Mouse (Mus musculus): ENCODE results near the gene H60c. TPM values are rescaled to one million over a fixed set of nuclear protein-coding genes. Genes with fewer than 3 reads are reported as not detected.
A peak's percentile ranks its signal among the peaks of the same experiment; 100 is the strongest.
"Not testable (repeated sequence)": the region's sequence is repeated elsewhere in the genome, so short reads cannot be mapped to it uniquely, and the experiment has no call there.

H60c gene
- polyA plus RNA-seq, 1 experiment from 2014 or later: 2.8 TPM

GRCm38 (mm10) chr10:3271036-3271435, 3.5 kb upstream of the H60c start:
- peak; percentile 91 for DNase-seq (ENCODE audit: low spot score)

DNA sequence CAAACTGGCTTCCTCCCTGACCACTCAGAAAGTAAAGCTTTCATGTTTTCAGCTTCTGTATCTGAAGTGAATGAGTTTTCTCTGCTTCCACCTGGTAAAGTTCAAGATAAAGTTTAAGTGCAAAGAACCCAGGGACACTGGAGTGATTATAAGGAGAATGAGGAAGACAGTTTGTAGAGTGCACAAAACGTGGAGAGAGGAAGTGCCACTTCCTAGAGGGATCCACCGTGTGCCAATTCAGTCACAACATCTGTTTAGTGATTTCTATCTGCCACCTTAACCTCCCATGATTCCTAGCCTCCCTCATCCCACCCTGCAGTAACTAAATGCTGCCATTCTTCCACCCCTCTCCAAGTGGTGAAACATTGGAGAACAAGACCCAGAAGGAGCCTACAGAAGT, 842 bp downstream of the H60c start:
- H3K9ac ChIP-seq (replicated peaks; ENCODE audit: low read depth): no peak overlapping the region
- 36% methylated on average over 2 of the region's 2 CpGs for WGBS
- H3K4me1 ChIP-seq (ENCODE audit: insufficient read depth, low read depth, low read length): no peaks in the 10 kb centered on the region
- ATAC-seq: no peak
- no peaks in the 10 kb centered on the region for H3K36me3 ChIP-seq (ENCODE audit: insufficient read depth, low read length)
- no peak for DNase-seq (ENCODE audit: low spot score)
- H3K4me2 ChIP-seq (replicated peaks; ENCODE audit: low read depth, low read length): no peak overlapping the region
- no peak overlapping the region for H3K4me3 ChIP-seq (ENCODE audit: low read depth, low read length)
- TF ChIP-seq EP300 (IDR thresholded peaks at IDR 0.05): no peak
- no peak for TF ChIP-seq CTCF (IDR thresholded peaks at IDR 0.05)
- no peaks in the 10 kb centered on the region for H3K27me3 ChIP-seq (replicated peaks; ENCODE audit: insufficient read depth, low read length)
- H3K9me3 ChIP-seq (ENCODE audit: low read length): no peaks in the 10 kb centered on the region
- H3K27ac ChIP-seq (ENCODE audit: low read length): no peak overlapping the region

More at GRCm38 (mm10) chr10:3271036-3271435, 3.5 kb upstream of the H60c start:
- Histone ChIP-seq H3K27me3 (replicated peaks; ENCODE audit: insufficient read depth, low read length) (no peaks in the 10 kb centered on the region), H3K4me1 (ENCODE audit: insufficient read depth, low read depth, low read length) (no peaks in the 10 kb centered on the region), H3K27ac (ENCODE audit: low read length) (no peak overlapping the region), H3K4me3 (ENCODE audit: low read depth, low read length) (no peak overlapping the region), H3K9ac (replicated peaks; ENCODE audit: low read depth) (no peak overlapping the region), H3K36me3 (ENCODE audit: insufficient read depth, low read length) (no peaks in the 10 kb centered on the region), H3K4me2 (replicated peaks; ENCODE audit: low read depth, low read length) (no peak overlapping the region), H3K9me3 (ENCODE audit: low read length) (no peaks in the 10 kb centered on the region)
- peak; percentile 89 for ATAC-seq
- WGBS: 22% methylated on average over 4 of the region's 4 CpGs
- peak; percentile 60 for TF ChIP-seq CTCF (IDR thresholded peaks at IDR 0.05)
- TF ChIP-seq EP300 (IDR thresholded peaks at IDR 0.05): peak; percentile 51; the same call in 1 of the 2 replicates

DNA sequence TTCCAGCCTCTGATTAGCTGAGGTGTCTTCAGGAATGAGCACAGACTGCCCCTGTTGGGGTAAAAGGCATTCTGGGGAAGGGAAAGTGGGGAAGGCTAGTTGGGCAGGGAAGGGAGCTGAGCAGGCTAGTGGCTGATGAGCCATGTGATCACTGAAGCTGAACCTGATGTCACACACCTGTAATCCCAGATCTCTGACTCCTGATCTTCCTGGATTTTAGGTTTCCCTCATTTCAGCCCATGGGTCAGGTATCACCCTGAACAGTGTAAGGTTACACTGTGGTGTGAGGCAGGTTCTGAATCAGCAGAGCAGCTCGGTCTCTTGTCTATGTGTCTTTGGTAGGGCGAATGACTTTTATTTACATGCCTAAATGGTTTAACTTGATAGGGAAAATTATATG, 4.8 kb downstream of the H60c start:
- no peak for ATAC-seq
- Histone ChIP-seq H3K27me3 (replicated peaks; ENCODE audit: insufficient read depth, low read length) (no peaks in the 10 kb centered on the region), H3K36me3 (ENCODE audit: insufficient read depth, low read length) (no peaks in the 10 kb centered on the region), H3K27ac (ENCODE audit: low read length) (no peak overlapping the region), H3K9ac (replicated peaks; ENCODE audit: low read depth) (no peak overlapping the region), H3K4me1 (ENCODE audit: insufficient read depth, low read depth, low read length) (no peaks in the 10 kb centered on the region), H3K9me3 (ENCODE audit: low read length) (no peaks in the 10 kb centered on the region), H3K4me2 (replicated peaks; ENCODE audit: low read depth, low read length) (no peak overlapping the region), H3K4me3 (ENCODE audit: low read depth, low read length) (no peak overlapping the region)
- no peak for TF ChIP-seq CTCF (IDR thresholded peaks at IDR 0.05)
- no peak for TF ChIP-seq EP300 (IDR thresholded peaks at IDR 0.05)
- WGBS: 75% methylated on average over 2 of the region's 2 CpGs
- no peak for DNase-seq (ENCODE audit: low spot score)

DNA sequence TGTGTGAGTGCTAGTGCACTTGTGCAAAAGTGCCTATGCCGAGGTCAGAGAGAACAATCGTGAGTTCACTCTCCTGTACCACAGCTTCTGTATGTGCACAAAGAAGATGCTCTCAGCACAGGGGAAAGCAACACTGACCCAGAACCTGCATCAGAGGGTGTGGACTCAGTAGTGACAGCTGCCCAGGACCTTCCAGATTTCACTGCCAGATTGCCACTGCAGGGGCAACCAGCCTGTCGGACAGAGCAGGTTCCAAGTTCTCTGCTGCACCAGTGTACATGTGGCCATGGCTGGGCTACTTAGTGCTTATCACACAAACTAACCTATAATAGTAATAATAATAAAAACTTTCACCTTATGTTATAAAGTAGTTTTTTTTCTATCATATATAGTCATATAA, 10.2 kb downstream of the H60c start:
- Histone ChIP-seq H3K27ac (ENCODE audit: low read length) (no peak overlapping the region), H3K36me3 (ENCODE audit: insufficient read depth, low read length) (no peaks in the 10 kb centered on the region), H3K9me3 (ENCODE audit: low read length) (no peaks in the 10 kb centered on the region), H3K4me3 (ENCODE audit: low read depth, low read length) (no peak overlapping the region), H3K9ac (replicated peaks; ENCODE audit: low read depth) (no peak overlapping the region), H3K4me1 (ENCODE audit: insufficient read depth, low read depth, low read length) (no peaks in the 10 kb centered on the region), H3K4me2 (replicated peaks; ENCODE audit: low read depth, low read length) (no peak overlapping the region), H3K27me3 (replicated peaks; ENCODE audit: insufficient read depth, low read length) (no peaks in the 10 kb centered on the region)
- DNase-seq (ENCODE audit: low spot score) (no peak), ATAC-seq (no peak)
- WGBS: 82% methylated on average over 3 of the region's 3 CpGs
- TF ChIP-seq EP300 (IDR thresholded peaks at IDR 0.05) (no peak), CTCF (IDR thresholded peaks at IDR 0.05) (no peak)

- not testable (repeated sequence) for DNase-seq (ENCODE audit: low spot score); H3K4me2 ChIP-seq (replicated peaks; ENCODE audit: low read depth, low read length); ATAC-seq; H3K9me3 ChIP-seq (ENCODE audit: low read length); H3K4me3 ChIP-seq (ENCODE audit: low read depth, low read length); H3K9ac ChIP-seq (replicated peaks; ENCODE audit: low read depth); H3K27ac ChIP-seq (ENCODE audit: low read length); H3K36me3 ChIP-seq (ENCODE audit: insufficient read depth, low read length); H3K27me3 ChIP-seq (replicated peaks; ENCODE audit: insufficient read depth, low read length); H3K4me1 ChIP-seq (ENCODE audit: insufficient read depth, low read depth, low read length)
- 76% methylated on average over 5 of the region's 5 CpGs for WGBS
These were observed 29.1 kb downstream of the H60c start for GRCm38 (mm10) chr10:3238436-3238835.

DNA sequence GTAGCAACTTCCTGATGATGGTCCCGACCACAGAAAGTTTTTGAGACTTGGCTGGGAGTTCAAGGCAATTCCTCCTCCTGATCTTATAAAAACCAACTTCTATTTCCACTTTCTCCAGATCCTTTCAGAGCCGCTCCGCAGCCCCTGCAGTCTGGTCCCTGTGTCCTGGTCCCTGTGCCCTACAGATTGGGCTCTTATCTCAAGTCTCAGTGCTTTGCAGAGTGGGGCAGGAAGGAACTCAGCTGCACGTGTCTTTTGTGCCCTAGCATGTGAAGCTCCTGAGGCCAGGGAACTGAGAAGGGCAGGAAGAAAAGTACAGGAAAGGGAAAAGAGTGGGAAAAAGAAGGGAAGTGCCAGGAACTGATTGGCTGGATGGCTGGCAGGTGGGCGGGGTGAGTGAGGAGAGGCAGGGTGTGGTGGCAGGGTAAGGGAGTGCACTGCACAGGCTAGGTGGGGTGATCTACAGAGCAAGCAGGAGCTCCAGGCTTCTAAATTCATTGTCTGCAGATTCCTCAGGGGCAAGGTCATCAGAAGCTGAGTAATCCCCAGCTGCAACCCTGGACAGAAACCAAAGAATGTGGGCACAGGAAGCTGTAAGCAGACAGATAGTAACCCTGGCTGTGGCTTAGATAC, 30.8 kb downstream of the H60c start:
- Histone ChIP-seq H3K4me3 (ENCODE audit: low read depth, low read length) (no peak overlapping the region), H3K36me3 (ENCODE audit: insufficient read depth, low read length) (no peaks in the 10 kb centered on the region), H3K9me3 (ENCODE audit: low read length) (no peaks in the 10 kb centered on the region), H3K4me2 (replicated peaks; ENCODE audit: low read depth, low read length) (no peak overlapping the region), H3K27ac (ENCODE audit: low read length) (no peak overlapping the region), H3K27me3 (replicated peaks; ENCODE audit: insufficient read depth, low read length) (no peaks in the 10 kb centered on the region), H3K4me1 (ENCODE audit: insufficient read depth, low read depth, low read length) (no peaks in the 10 kb centered on the region), H3K9ac (replicated peaks; ENCODE audit: low read depth) (no peak overlapping the region)
- ATAC-seq (peak; percentile 40), DNase-seq (ENCODE audit: low spot score) (no peak)
- 63% methylated on average over 5 of the region's 5 CpGs for WGBS
- TF ChIP-seq EP300 (IDR thresholded peaks at IDR 0.05): no peak
- no peak for TF ChIP-seq CTCF (IDR thresholded peaks at IDR 0.05)

All from lung, postnatal 0 days (tissue).